11 mouse cellular contexts compared by ENCODE assay signal in genomic region chr6:83184858-83185435, GRCm38 (mm10). TPM values are rescaled to one million over a fixed set of nuclear protein-coding genes. Genes with fewer than 3 reads are reported as not detected.
DNase-seq lines count a peak whose midpoint lies in the region; ATAC-seq and TF ChIP-seq lines count a peak whose summit lies in the region.
"Had no signal": no experiment of that assay in that cellular context is flagged by ENCODE, and none has a peak within 500 bp of the region (broad histone marks: within the 10 kb centered on the region; RNA-seq: fewer than 3 reads in every experiment).

No protein-coding gene starts in this region.

- H3K27ac ChIP-seq in embryonic facial prominence, embryonic 10.5 days (replicated peaks), result no peak overlapping the region
- peak overlapping the region; percentile 95 for H3K27ac ChIP-seq in midbrain, postnatal 0 days (ENCODE audit: low read depth, low read length)
- H3K27ac ChIP-seq: heart, embryonic 13.5 days had no signal

- peak; percentile 42 to 50 for DNase-seq in cerebellum, adult 18-20 months
- DNase-seq in cerebellum, adult 11-12 months, result no peak
- DNase-seq in lung, adult 2 months, result no peak
- DNase-seq in lung, adult 18-20 months, result no peak
- DNase-seq in embryonic facial prominence, embryonic 10.5 days (ENCODE audit: low spot score), result peak; percentile 27
- DNase-seq in midbrain, postnatal 0 days (ENCODE audit: low spot score), result peak; percentile 52
- DNase-seq in ovary, postnatal 10 days (ENCODE audit: low spot score), result no peak
- no peak for DNase-seq in urinary bladder, postnatal 14 days (ENCODE audit: low spot score)
- DNase-seq: B cell, adult 2 months; layer of hippocampus, postnatal 36 days had no signal

- peak; percentile 24; the same call in 1 of the 2 replicates for TF ChIP-seq CTCF in lung, adult 2 months (IDR thresholded peaks at IDR 0.05; ENCODE audit: insufficient read depth, low read length)
- peak; percentile 73 for TF ChIP-seq CTCF in midbrain, postnatal 0 days (IDR thresholded peaks at IDR 0.05)

- no peak overlapping the region for H3K4me3 ChIP-seq in lung, adult 2 months (replicated peaks; ENCODE audit: extremely low read depth, low read depth, low read length)
- no peak overlapping the region for H3K4me3 ChIP-seq in embryonic facial prominence, embryonic 10.5 days
- no peak overlapping the region for H3K4me3 ChIP-seq in midbrain, postnatal 0 days (ENCODE audit: low read depth, low read length)

- no peaks in the 10 kb centered on the region for H3K9me3 ChIP-seq in embryonic facial prominence, embryonic 10.5 days
- H3K9me3 ChIP-seq in midbrain, postnatal 0 days (ENCODE audit: low read length), result no peaks in the 10 kb centered on the region
- H3K9me3 ChIP-seq: heart, embryonic 13.5 days had no signal

- no peaks in the 10 kb centered on the region for H3K27me3 ChIP-seq in embryonic facial prominence, embryonic 10.5 days (replicated peaks; ENCODE audit: low read depth, poor library complexity, severe bottlenecking)
- no peaks in the 10 kb centered on the region for H3K27me3 ChIP-seq in midbrain, postnatal 0 days (ENCODE audit: insufficient read depth, low read length)
- H3K27me3 ChIP-seq: heart, embryonic 13.5 days had no signal

- H3K4me2 ChIP-seq in midbrain, postnatal 0 days (ENCODE audit: low read depth, low read length, poor library complexity, severe bottlenecking), result no peak overlapping the region

- no peaks in the 10 kb centered on the region for H3K4me1 ChIP-seq in lung, adult 2 months (ENCODE audit: control insufficient read depth, insufficient read depth, low read length)
- H3K4me1 ChIP-seq in embryonic facial prominence, embryonic 10.5 days, result peaks cover 45% of the 10 kb centered on the region
- H3K4me1 ChIP-seq in midbrain, postnatal 0 days (ENCODE audit: insufficient read depth, low read length), result peaks cover 25% of the 10 kb centered on the region

- peaks cover 51% of the 10 kb centered on the region for H3K36me3 ChIP-seq in embryonic facial prominence, embryonic 10.5 days (replicated peaks)
- H3K36me3 ChIP-seq in midbrain, postnatal 0 days (ENCODE audit: insufficient read depth, low read length), result peaks cover 30% of the 10 kb centered on the region

- no peak for TF ChIP-seq POLR2A in lung, adult 2 months (IDR thresholded peaks at IDR 0.05; ENCODE audit: borderline replicate concordance, extremely low read depth, low read depth, low read length)

- ATAC-seq in midbrain, postnatal 0 days (ENCODE audit: low FRiP score), result no peak

- no peak overlapping the region for H3K9ac ChIP-seq in midbrain, postnatal 0 days (replicated peaks; ENCODE audit: low read length, poor library complexity, severe bottlenecking)
- H3K9ac ChIP-seq: heart, embryonic 13.5 days had no signal

- WGBS in lung, adult 2 months, result 94% methylated on average over 3 of the region's 3 CpGs
- 90% methylated on average over 3 of the region's 3 CpGs for WGBS in embryonic facial prominence, embryonic 10.5 days
- 90% methylated on average over 3 of the region's 3 CpGs for WGBS in midbrain, postnatal 0 days

RNA-seq across cellular contexts. Expression of gene Dctn1, which starts 19.2 kb away (rescaled TPM):
- polyA plus RNA-seq in lung, adult 2 months (2012; rRNA removed), result 146 and 155 TPM in 2 replicates
- polyA plus RNA-seq in embryonic facial prominence, embryonic 10.5 days (2016; fragmentation: Nextera tagmentation; extraction: Ambion mirVana), result 112 and 116 TPM in 2 replicates
- total RNA-seq in midbrain, postnatal 0 days (2014; rRNA removed), result 126 and 129 TPM in 2 replicates
- 166 TPM in 2 replicates for polyA plus RNA-seq in midbrain, postnatal 0 days (2015; fragmentation: Nextera tagmentation; extraction: Ambion mirVana)

RNA-seq across cellular contexts. Expression of gene 1700003E16Rik, which starts 28.7 kb away (rescaled TPM):
- polyA plus RNA-seq in lung, adult 2 months (2012; rRNA removed), result 4.6 and 5.5 TPM in 2 replicates
- 1.3 and 2.1 TPM in 2 replicates for polyA plus RNA-seq in embryonic facial prominence, embryonic 10.5 days (2016; fragmentation: Nextera tagmentation; extraction: Ambion mirVana)
- 15.6 and 20.5 TPM in 2 replicates for total RNA-seq in midbrain, postnatal 0 days (2014; rRNA removed)
- 18.0 and 18.2 TPM in 2 replicates for polyA plus RNA-seq in midbrain, postnatal 0 days (2015; fragmentation: Nextera tagmentation; extraction: Ambion mirVana)

RNA-seq across cellular contexts. Expression of gene Wdr54, which starts 28.8 kb away (rescaled TPM):
- polyA plus RNA-seq in lung, adult 2 months (2012; rRNA removed), result 5.3 and 6.9 TPM in 2 replicates
- polyA plus RNA-seq in embryonic facial prominence, embryonic 10.5 days (2016; fragmentation: Nextera tagmentation; extraction: Ambion mirVana), result 10.2 and 11.2 TPM in 2 replicates
- total RNA-seq in midbrain, postnatal 0 days (2014; rRNA removed), result 12.7 and 15.9 TPM in 2 replicates
- 21.5 and 27.5 TPM in 2 replicates for polyA plus RNA-seq in midbrain, postnatal 0 days (2015; fragmentation: Nextera tagmentation; extraction: Ambion mirVana)

RNA-seq across cellular contexts. Expression of gene Slc4a5, which starts 34.7 kb away (rescaled TPM):
- 56.7 and 62.3 TPM in 2 replicates for polyA plus RNA-seq in lung, adult 2 months (2012; rRNA removed)
- 0.70 and 0.97 TPM in 2 replicates for polyA plus RNA-seq in embryonic facial prominence, embryonic 10.5 days (2016; fragmentation: Nextera tagmentation; extraction: Ambion mirVana)
- 0.57 and 3.3 TPM in 2 replicates for total RNA-seq in midbrain, postnatal 0 days (2014; rRNA removed)
- polyA plus RNA-seq in midbrain, postnatal 0 days (2015; fragmentation: Nextera tagmentation; extraction: Ambion mirVana), result 0.16 and 0.25 TPM in 2 replicates

RNA-seq across cellular contexts. Expression of gene Rtkn, which starts 49.7 kb away (rescaled TPM):
- polyA plus RNA-seq in lung, adult 2 months (2012; rRNA removed), result 110 and 116 TPM in 2 replicates
- polyA plus RNA-seq in embryonic facial prominence, embryonic 10.5 days (2016; fragmentation: Nextera tagmentation; extraction: Ambion mirVana), result 38.2 and 39.0 TPM in 2 replicates
- total RNA-seq in midbrain, postnatal 0 days (2014; rRNA removed), result 24.3 and 30.9 TPM in 2 replicates
- polyA plus RNA-seq in midbrain, postnatal 0 days (2015; fragmentation: Nextera tagmentation; extraction: Ambion mirVana), result 12.5 and 14.6 TPM in 2 replicates

Comparison
In these comparisons a context has a peak if more than half of its experiments do, and no peak if none do; other contexts are left out.
1. DNase-seq: peak in cerebellum, adult 18-20 months (2 of 2), embryonic facial prominence, embryonic 10.5 days (single experiment) and midbrain, postnatal 0 days (single experiment); none in cerebellum, adult 11-12 months (single experiment), lung, adult 2 months (single experiment), lung, adult 18-20 months (0 of 2), ovary, postnatal 10 days (single experiment) and urinary bladder, postnatal 14 days (single experiment).